Mouse (Mus musculus) liver, adult 2 months (tissue): ENCODE measurements at regions not wholly inside any gene's neighbourhood (a gene's known extent, or its start where the extent isn't known, plus 50 kb on each side); places are given as distances from the start of the nearest gene placed in this dataset.

ENCODE experiments used
- CTCF ChIP-seq: fragments of 200-500 bp; IDR thresholded peaks from 2 replicates; pipeline ENCODE4 v1.5.1; 2011; ENCODE audit warnings: low read depth, low read length, control low read depth
- POLR2A ChIP-seq: fragments of 200-500 bp; IDR thresholded peaks from 2 replicates; pipeline ENCODE4 v1.6.1; 2011; ENCODE audit warnings: low read length, control low read depth; ENCODE audit not compliant: insufficient read depth; ENCODE audit errors: extremely low read depth

- no peak for TF ChIP-seq CTCF
- no peak for TF ChIP-seq POLR2A
Measured at GRCm38 (mm10) chr14:12979416-12979815, 156.5 kb upstream of the Cadps start.
